Mouse (Mus musculus) liver, embryonic 15.5 days (tissue): ENCODE measurements around the gene Gm20518. TPM values are rescaled to one million over a fixed set of nuclear protein-coding genes. Genes with fewer than 3 reads are reported as not detected.
A peak's percentile ranks its signal among the peaks of the same experiment; 100 is the strongest.

Experiments
- ATAC-seq: fragments of 200-750 bp; cut with Nextera tagmentation; 2 replicates; pipeline ENCODE4 v1.8.0; 2017; ENCODE audit warnings: moderate number of reproducible peaks, mild to moderate bottlenecking, moderate library complexity; ENCODE audit not compliant: insufficient read depth
- H3K27ac ChIP-seq: fragments of 300-500 bp; sonication (generic); replicated peaks from 2 replicates; pipeline ENCODE4 v1.5.1; 2015; ENCODE audit warnings: mild to moderate bottlenecking, inconsistent platforms
- H3K27me3 ChIP-seq: fragments of 300-500 bp; sonication (generic); 2 replicates; pipeline ENCODE4 v1.6.1; 2015; ENCODE audit warnings: mild to moderate bottlenecking, inconsistent platforms
- H3K36me3 ChIP-seq: fragments of 300-500 bp; sonication (generic); replicated peaks from 2 replicates; pipeline ENCODE4 v1.6.1; 2015; ENCODE audit warnings: moderate library complexity, mild to moderate bottlenecking, inconsistent platforms
- H3K4me1 ChIP-seq: fragments of 300-500 bp; sonication (generic); replicated peaks from 2 replicates; pipeline ENCODE4 v1.6.1; 2015; ENCODE audit warnings: inconsistent platforms
- H3K4me2 ChIP-seq: fragments of 300-500 bp; sonication (generic); 2 replicates; pipeline ENCODE4 v1.6.1; 2015; ENCODE audit warnings: moderate library complexity, mild to moderate bottlenecking, inconsistent platforms
- H3K4me3 ChIP-seq: fragments of 300-500 bp; sonication (generic); replicated peaks from 2 replicates; pipeline ENCODE4 v1.5.1; 2015; ENCODE audit warnings: mild to moderate bottlenecking, inconsistent platforms
- H3K9ac ChIP-seq: fragments of 300-500 bp; sonication (generic); 2 replicates; pipeline ENCODE4 v1.6.1; 2015; ENCODE audit warnings: moderate library complexity, mild to moderate bottlenecking, inconsistent platforms
- H3K9me3 ChIP-seq: fragments of 300-500 bp; sonication (generic); replicated peaks from 2 replicates; pipeline ENCODE4 v1.6.1; 2016; ENCODE audit warnings: inconsistent platforms
- WGBS: fragments of 180-500 bp; shearing (Covaris S2); methylation state at CpG from one replicate; pipeline ENCODE4 v1.1.7; 2015; ENCODE audit warnings: mixed read lengths; ENCODE audit not compliant: insufficient replicate concordance; 5-methylcytosine and 5-hydroxymethylcytosine counted together
- polyA plus RNA-seq: library from polyadenylated mRNA; unstranded; fragments of >200 nt; fragmentation: Nextera tagmentation; extraction: Ambion mirVana; gene quantifications from 2 replicates; pipeline ENCODE4 v1.2.1, GENCODE M21; 2015

Gene Gm20518
- polyA plus RNA-seq, 1 experiment from 2014 or later: 0.03 TPM

DNA sequence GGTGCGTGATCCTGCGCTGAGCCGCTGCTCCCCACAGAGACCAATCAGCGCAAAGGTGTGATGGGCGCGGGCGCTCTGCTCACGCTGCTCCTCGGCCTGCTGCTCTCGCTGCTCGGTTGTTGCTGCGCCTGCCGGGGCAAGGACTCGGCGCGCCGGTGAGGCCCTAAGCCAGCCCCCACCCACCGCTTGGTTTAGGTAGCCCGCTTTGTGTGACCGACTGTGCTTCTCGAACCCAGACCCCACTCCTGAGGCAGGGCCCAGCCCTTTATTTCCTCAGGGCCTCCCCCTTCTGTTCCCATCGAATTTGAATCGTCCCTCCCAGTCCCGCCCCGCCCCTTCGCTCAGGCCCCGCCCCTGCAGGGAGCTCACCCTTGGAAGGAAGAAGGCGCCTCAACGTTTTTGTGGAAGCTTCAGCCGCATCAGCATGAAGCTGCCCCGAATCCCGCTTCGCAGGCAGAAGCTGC is 87.0 kb downstream of the Gm20518 start:
- H3K27ac ChIP-seq: no peak overlapping the region
- H3K4me2 ChIP-seq: peak overlapping the region; percentile 69
- H3K4me3 ChIP-seq: peak overlapping the region; percentile 44
- H3K4me1 ChIP-seq: peaks cover 43% of the 10 kb centered on the region
- no peak for ATAC-seq
- H3K9me3 ChIP-seq: no peaks in the 10 kb centered on the region
- 1% methylated on average over 33 of the region's 33 CpGs for WGBS
- H3K9ac ChIP-seq: no peak overlapping the region
- H3K27me3 ChIP-seq: peaks cover 99% of the 10 kb centered on the region
- H3K36me3 ChIP-seq: no peaks in the 10 kb centered on the region

- peaks cover 43% of the 10 kb centered on the region for H3K4me1 ChIP-seq
Measured at GRCm38 (mm10) chr16:17803675-17804448, 87.6 kb downstream of the Gm20518 start.

DNA sequence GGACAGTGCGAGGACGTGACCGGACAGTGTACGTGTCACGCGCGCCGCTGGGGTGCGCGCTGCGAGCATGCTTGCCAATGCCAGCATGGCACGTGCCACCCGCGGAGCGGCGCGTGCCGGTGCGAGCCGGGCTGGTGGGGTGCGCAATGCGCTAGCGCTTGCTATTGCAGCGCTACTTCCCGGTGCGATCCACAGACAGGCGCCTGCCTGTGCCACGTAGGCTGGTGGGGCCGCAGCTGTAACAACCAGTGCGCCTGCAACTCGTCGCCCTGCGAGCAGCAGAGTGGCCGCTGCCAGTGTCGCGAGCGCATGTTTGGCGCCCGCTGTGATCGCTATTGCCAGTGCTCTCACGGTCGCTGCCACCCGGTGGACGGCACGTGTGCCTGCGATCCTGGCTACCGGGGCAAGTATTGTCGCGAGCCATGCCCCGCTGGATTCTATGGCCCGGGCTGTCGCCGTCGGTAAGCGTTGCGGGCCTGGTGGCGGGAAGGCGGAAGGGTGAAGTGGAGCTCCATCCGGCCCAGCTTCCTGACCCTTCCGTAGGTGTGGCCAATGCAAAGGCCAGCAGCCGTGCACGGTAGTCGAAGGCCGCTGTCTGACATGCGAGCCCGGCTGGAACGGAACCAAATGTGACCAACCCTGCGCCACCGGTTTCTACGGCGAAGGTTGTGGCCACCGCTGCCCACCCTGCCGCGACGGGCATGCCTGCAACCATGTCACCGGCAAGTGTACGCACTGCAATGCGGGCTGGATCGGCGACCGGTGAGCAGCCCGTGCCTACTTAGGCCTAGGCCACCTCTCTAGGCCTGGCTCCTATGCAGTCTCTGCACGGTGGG is 88.4 kb downstream of the Gm20518 start:
- Histone ChIP-seq H3K27ac (no peak overlapping the region), H3K9ac (no peak overlapping the region), H3K4me1 (peaks cover 47% of the 10 kb centered on the region), H3K4me2 (peak overlapping the region; percentile 59), H3K27me3 (peaks cover 100% of the 10 kb centered on the region), H3K36me3 (no peaks in the 10 kb centered on the region), H3K9me3 (no peaks in the 10 kb centered on the region), H3K4me3 (peak overlapping the region; percentile 21)
- no peak for ATAC-seq
- 2% methylated on average over 83 of the region's 83 CpGs for WGBS

More at GRCm38 (mm10) chr16:17803675-17804448, 87.6 kb downstream of the Gm20518 start:
- peaks cover 99% of the 10 kb centered on the region for H3K27me3 ChIP-seq
- ATAC-seq: no peak
- no peaks in the 10 kb centered on the region for H3K9me3 ChIP-seq
- peak overlapping the region; percentile 69 for H3K4me2 ChIP-seq
- H3K36me3 ChIP-seq: no peaks in the 10 kb centered on the region
- H3K9ac ChIP-seq: no peak overlapping the region
- H3K4me3 ChIP-seq: peak overlapping the region; percentile 44
- H3K27ac ChIP-seq: no peak overlapping the region
- 12% methylated on average over 33 of the region's 33 CpGs for whole genome bisulfite sequencing

GRCm38 (mm10) chr16:17802456-17802838 is 89.0 kb downstream of the Gm20518 start:
- Histone ChIP-seq H3K36me3 (no peaks in the 10 kb centered on the region), H3K4me1 (peaks cover 48% of the 10 kb centered on the region), H3K9ac (no peak overlapping the region), H3K4me2 (peak overlapping the region; percentile 59), H3K27me3 (peaks cover 100% of the 10 kb centered on the region), H3K4me3 (peak overlapping the region; percentile 21), H3K9me3 (no peaks in the 10 kb centered on the region), H3K27ac (no peak overlapping the region)
- ATAC-seq: no peak
- 13% methylated on average over 18 of the region's 18 CpGs for WGBS

DNA sequence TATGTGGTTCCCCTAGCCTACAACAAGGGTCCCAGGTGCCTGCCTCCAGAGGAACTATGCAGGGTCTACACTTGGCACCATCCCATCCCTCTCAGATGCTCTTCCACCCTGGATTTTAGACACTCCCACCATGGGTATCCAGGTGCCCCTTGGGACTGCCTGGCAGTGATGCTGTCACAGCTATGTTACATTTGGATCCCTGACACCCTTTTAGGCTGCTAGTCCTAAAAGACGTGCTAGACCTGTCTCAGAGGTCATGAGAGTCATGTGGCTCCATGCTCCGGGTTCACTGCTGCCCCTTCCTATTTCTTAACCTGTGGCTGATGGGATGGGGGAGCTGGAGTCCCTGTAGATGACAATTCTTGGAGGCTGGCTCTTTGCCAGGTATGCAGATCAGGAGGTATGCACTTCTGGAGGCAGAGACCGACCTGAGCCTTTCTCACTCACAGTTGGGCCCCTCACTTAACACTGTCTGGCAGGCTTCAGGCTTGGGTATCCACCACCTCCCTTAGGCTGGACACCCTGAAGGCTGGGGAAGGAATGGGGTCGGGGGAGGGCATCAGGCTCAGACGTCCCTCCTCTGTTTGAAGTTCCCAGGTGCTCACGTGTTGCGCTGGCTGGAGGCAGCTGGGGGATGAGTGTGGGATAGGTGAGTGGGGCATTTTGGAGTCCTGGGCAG is 89.6 kb downstream of the Gm20518 start:
- H3K27me3 ChIP-seq: peaks cover 100% of the 10 kb centered on the region
- no peak overlapping the region for H3K4me2 ChIP-seq
- no peaks in the 10 kb centered on the region for H3K9me3 ChIP-seq
- ATAC-seq: no peak
- H3K36me3 ChIP-seq: no peaks in the 10 kb centered on the region
- peaks cover 48% of the 10 kb centered on the region for H3K4me1 ChIP-seq
- H3K4me3 ChIP-seq: no peak overlapping the region
- no peak overlapping the region for H3K27ac ChIP-seq
- no peak overlapping the region for H3K9ac ChIP-seq
- WGBS: 10% methylated on average over 7 of the region's 7 CpGs

GRCm38 (mm10) chr16:17799584-17799983 is 91.9 kb downstream of the Gm20518 start:
- peaks cover 41% of the 10 kb centered on the region for H3K4me1 ChIP-seq
- H3K9ac ChIP-seq: no peak overlapping the region
- H3K4me2 ChIP-seq: no peak overlapping the region
- no peak overlapping the region for H3K4me3 ChIP-seq
- no peaks in the 10 kb centered on the region for H3K9me3 ChIP-seq
- peaks cover 100% of the 10 kb centered on the region for H3K27me3 ChIP-seq
- no peak overlapping the region for H3K27ac ChIP-seq
- H3K36me3 ChIP-seq: no peaks in the 10 kb centered on the region
- ATAC-seq: no peak

DNA sequence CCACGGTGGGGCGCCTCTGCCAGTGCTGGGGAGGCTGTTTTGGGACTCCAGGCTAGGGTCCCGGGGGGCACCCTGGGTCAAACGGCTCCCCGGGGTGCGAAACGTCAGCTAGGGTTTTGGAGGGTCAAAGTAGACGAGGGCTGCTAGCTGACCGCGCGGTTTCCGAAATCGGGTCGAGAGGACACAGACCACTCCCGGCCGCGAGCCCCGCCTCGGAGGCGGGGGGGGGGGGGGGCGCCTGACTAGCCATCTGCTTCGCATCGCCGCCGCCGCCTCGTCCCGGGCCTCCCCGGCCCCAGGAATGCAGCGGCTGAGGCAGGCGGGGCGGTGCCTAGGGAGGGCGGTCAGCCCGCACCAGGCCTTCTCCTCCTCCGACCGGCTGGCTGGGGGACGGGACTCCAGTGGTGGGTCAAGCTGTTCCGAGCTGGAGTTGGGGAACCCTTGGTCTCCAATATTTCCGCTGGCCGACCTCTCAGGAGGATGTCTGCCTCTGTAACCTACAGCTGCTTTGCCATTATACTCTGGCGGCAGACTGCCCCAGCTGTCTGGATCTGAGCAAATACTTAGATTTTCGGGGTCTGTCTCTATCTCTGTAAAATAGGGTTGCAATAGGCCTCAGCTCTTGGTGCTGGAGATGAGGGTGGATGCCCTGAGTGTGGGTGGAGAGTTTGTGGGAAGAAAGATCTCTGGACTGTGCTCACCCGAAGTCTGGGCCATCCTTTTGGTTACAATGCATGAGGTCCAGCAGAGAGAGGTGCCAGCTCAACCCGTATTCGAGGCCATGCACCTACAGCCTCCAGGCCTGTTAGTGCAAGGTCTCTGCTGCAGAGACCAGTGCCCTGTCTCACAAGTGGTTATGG is 92.9 kb downstream of the Gm20518 start:
- Histone ChIP-seq H3K27ac (no peak overlapping the region), H3K4me3 (peak overlapping the region; percentile 43), H3K36me3 (no peaks in the 10 kb centered on the region), H3K27me3 (peaks cover 100% of the 10 kb centered on the region), H3K9ac (no peak overlapping the region), H3K4me2 (peak overlapping the region; percentile 66), H3K9me3 (no peaks in the 10 kb centered on the region), H3K4me1 (peaks cover 32% of the 10 kb centered on the region)
- ATAC-seq: no peak
- 4% methylated on average over 43 of the region's 45 CpGs for WGBS

DNA sequence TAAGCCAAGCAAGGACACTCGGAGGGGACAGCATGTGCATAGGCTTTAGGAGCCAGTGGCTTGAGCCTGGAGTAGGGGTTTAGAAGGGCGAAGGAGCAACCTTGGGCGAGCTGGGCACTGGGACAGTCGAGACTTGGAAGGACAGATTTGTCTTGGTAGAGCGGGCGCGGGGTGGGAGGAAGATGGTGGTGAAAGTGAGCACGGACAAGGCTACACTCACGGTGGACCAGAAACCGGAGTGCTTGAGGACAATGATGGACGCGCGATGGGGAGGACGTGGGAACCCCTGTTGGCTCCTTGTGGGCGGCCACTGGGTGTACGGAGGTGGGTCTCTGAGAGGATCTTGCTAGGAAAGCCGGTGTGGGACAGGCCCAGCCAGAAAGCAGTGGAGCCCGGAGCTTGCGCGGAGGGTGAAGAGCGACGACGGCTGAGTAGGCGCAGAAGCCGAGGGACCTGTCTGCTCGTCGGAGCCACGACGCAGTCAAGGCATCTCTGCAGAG is 93.6 kb downstream of the Gm20518 start:
- peak overlapping the region; percentile 43 for H3K4me3 ChIP-seq
- WGBS: 6% methylated on average over 29 of the region's 29 CpGs
- H3K4me1 ChIP-seq: peaks cover 25% of the 10 kb centered on the region
- no peaks in the 10 kb centered on the region for H3K36me3 ChIP-seq
- H3K9me3 ChIP-seq: no peaks in the 10 kb centered on the region
- no peak overlapping the region; the same call in 1 of the 2 replicates for H3K27ac ChIP-seq
- peak overlapping the region; percentile 66 for H3K4me2 ChIP-seq
- H3K27me3 ChIP-seq: peaks cover 93% of the 10 kb centered on the region
- ATAC-seq: no peak
- H3K9ac ChIP-seq: no peak overlapping the region

DNA sequence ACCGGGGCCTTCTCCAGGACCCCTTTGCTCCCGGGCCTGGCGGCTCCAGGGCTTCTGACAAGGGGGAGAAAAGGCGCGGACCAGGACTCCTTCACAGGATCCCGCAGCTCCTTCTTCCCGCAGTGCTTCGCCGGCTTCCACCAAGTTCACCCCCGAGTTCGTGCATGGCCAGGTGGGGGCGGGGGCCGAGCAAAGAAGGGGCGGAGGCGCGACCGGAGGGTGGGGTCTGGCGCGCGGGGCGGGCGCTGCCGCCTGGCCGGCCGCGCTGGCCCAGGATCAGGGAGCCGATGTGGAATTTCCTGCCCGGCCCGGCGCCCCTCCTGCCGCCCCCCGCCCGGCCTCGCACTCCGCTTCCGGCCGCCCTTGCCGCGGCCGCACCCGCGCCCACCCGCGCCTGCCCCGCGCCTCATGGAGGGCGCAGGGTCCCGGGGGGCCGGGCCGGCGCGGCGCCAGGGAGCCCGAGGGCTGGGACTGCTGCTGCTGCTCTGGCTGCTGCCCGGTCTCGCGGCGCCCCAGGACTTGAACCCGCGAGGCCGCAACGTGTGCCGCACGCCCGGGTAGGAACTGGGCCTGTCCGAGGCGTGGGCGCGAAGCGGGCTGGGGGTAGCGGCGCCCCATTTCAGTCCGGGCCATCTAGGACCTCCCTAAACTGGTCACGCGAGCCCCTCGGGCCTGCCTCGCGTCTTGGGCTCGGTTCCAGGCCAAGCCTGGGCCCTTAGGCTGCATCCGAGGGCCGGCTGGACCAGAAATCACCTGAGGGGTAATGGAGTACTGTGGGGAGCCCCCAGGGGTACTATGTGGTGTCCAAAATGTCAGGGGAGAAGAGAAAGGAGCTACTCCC is 94.3 kb downstream of the Gm20518 start, which contains the start of gene Scarf2:
Scarf2 (plus strand) TSS at position 312 of the 841 bp plus-strand sequence.
- H3K27ac ChIP-seq: no peak within 1 kb of the TSS; the same call in 1 of the 2 replicates
- WGBS: 2% methylated on average over 77 of the region's 81 CpGs
- ATAC-seq: no peak
- H3K36me3 ChIP-seq: 0 out of 2 replicates have a peak, but pooled peaks cover 6% of the 10 kb centered on the region
- peaks cover 18% of the 10 kb centered on the region for H3K4me1 ChIP-seq
- peaks cover 86% of the 10 kb centered on the region for H3K27me3 ChIP-seq
- H3K9ac ChIP-seq: peak within 1 kb of the TSS; percentile 23; the same call in 1 of the 2 replicates
- H3K4me3 ChIP-seq: peak within 1 kb of the TSS; percentile 43
- H3K4me2 ChIP-seq: peak within 1 kb of the TSS; percentile 66
- H3K9me3 ChIP-seq: no peaks in the 10 kb centered on the region
